Mouse (Mus musculus): Measurements from ENCODE around the gene Alkbh7.

Gene Alkbh7

DNA sequence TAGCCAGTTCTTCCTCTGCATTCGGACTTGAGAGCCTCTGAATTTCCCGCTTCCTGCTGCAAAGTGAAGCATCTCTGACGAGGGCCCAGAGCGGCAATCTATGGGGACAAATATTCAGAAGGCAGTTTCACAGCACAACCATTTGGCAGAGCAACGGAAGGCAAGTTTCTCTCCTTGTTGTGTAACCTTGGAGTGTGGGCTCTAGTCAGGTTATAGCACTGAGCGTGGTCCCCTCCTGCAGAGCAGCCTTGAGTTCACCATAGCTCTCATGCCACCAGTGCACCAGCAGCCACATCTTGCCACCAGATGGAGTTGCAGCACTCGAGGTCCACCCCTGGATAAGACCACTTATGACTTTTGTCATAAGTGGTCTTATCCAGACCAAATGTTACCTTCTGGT is 8.7 kb upstream of the Alkbh7 start:
- peak; percentile 45 for DNase-seq

DNA sequence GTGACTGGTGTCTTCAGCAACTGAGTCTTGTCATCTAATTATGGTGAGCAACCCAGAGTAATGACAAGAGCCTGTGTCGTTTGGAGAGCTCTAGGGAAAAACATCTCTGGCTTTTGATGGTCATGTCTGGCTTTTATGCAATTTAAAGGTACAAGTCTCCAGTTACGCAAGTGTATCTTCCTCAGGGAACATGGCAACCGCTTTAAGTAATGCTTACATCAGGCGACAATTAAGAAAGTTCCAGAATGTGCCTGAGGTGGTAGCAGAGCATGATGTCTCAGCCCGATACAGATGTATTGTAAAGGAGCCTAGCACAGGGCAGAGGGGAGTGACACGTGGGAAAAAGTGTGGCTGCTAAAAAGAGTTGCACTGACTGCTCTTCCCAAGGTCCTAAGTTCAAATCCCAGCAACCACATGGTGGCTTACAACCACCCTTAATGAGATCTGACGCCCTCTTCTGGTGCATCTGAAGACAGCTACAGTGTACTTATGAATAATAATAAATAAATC is 8.2 kb upstream of the Alkbh7 start:
- DNase-seq = peak; percentile 48

DNA sequence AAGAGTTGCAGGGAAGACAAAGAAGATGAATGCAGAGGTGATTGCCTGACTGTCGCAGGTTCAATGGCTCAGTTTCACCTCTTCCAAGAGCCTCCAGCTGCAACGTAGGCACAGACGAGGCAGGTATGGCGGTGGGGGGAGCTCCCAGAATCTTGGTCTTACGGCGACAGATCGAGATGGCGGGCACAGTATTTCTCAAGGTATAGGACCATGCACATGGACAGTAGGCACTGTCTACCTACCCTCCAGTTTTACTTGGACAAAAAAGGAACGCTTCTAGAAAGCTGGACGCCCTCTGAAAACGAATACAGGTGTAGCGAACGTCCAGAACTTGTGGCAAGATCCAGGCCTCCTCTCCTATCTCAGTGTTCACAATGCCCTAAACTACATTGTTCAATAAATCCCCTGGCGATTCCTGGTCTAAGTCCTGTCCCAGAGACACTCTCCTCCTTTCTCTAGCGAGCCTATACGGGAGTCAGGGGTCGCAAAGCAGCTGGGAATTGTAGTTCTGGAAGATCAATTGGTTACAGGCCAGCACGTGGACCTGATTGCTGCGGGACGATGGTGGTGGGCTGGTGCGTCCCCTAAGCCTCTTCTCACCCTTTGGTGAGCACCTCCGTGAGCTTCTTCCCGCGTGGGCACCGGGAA is 7.5 kb upstream of the Alkbh7 start:
- DNase-seq = peak; percentile 64

DNA sequence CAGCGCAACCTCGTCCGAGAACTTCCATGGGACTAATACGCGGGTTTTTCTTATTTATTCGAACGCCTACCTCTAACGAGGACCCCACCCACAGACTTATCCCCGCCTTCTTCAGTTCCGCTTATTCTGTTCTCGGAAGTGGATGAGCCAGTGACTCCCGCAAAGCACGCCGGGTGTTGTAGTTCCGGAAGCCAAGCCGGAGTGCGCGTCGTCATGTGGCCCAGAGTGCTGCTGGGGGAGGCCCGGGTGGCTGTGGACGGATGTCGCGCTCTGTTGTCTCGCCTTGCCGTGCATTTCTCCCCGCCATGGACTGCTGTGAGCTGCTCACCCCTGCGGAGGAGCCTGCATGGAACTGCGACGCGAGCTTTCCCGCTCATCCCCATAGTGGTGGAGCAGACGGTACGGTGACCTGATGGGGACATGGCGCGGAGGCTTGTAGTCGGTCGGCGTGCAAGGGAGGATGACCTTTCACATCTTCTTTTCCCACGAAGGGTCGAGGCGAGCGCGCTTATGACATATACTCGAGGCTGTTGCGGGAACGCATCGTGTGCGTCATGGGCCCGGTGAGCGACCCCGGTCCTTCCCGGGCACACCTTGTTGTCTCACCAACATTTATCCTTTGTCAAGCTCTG is 6.9 kb upstream of the Alkbh7 start, which contains the start of gene Clpp:
Gene Clpp, plus strand, starts transcription at position 191 of the 632 bp plus-strand sequence.
- peak; percentile 95 for DNase-seq

DNA sequence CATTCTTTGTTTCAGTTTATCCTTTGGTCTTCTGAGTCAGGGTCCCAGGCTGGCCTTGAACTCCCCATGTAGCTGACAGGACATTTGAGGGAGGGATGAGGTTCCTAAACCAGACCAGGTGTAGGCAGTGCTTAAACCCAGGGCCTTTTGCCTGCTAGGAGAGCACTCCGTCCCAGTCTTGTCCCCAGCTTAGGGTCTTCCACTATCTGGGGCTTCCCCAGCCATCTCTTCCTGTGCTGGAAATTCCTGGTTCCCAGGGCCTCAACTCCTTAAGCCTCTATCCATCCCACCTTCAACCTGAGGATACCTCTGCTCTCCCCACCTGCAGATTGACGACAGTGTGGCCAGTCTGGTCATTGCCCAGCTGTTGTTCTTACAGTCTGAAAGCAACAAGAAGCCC is 6.2 kb upstream of the Alkbh7 start:
- peak; percentile 30 for DNase-seq

DNA sequence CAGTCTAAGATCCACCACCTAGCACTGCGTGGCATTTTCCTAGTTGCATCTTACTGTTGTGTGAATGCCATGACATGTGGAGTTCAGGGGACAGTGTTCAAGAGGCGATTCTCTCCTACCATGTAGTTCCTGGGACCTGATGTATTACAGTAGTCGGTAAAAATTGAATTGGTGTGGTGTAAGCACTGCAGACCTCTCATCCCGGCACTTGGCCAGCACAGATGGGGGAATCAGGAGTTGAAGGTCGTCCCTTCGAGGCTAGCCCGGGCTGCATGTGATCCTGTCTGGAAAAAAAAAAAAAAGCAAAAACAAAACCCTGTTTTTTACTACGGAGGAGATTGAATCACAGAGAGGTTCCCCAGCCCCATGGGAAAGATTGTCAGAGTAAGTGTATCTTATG is 2.1 kb upstream of the Alkbh7 start:
- no peak for DNase-seq

DNA sequence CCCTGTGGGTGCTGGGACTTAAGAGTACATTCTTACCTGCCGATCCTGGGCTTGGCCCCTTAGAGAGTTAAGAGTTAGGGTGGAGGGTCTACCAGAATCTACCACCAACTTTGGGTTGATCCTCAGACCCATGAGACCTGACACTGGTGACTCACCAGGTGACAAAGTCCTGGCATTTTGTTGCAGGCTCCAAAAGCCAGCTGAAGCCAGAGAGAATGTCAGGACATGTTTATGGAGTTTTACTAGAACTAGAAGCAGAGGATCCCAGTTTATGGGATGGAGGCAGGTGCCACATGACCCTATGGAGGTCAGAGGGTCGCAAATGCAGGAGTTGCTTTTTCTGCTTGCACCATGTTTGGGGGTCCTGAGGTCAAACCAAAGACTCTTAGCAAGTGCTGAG is 633 bp upstream of the Alkbh7 start:
- peak; percentile 41 for DNase-seq

DNA sequence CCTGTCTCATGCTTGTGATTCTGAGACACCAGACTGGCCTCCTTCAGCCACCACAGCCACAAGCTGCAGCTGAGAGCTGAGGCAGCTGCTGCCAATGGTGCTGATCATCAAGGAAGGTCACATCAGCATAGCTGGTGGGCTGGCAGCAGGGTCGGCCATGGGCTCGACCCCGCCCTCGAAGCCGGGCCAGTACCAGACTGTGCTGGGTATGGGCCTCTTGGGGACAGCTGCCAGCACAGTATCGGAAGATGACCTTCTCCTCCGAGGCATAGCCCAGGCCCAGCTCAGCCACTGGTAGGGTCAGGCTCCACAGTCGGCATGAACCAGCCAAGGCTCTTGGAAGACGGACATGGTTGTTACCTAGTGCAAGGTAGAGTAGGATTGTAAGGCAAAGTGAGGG is 2.3 kb downstream of the Alkbh7 start:
- DNase-seq = no peak

DNA sequence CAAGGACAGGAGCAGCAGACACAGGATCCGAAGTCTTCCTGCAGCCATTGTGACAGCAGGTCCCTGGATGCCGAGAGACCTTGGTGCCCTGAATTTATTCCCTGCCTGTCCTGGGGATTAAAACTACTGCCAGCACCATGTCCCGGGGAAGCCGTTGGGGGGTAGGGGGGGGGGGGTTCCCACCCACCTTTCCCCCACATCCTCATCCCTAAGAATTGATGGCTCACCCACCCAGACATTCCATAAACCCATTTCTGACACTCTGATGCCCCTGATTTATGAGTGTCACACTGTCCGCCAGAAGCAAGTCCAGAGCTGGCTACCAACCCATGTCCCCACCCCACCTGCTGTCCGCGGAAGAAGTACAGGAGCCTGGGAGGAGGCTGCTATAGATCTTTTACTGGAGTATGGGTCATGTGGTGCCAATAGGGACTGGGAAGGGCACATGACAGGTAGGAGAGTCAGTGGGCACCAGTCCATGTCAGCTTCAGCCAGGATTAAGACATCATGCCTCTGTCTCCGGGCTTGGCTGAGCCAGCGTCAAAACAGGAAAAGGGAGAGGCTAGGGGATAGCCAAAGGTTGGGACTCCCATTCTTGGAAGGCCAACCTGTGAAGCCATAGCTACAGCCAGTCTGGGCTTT is 3.0 kb downstream of the Alkbh7 start, which contains the start of gene Pspn:
Gene Pspn, minus strand, starts transcription at position 51 of the 642 bp plus-strand sequence.
- peak; percentile 39 for DNase-seq

DNA sequence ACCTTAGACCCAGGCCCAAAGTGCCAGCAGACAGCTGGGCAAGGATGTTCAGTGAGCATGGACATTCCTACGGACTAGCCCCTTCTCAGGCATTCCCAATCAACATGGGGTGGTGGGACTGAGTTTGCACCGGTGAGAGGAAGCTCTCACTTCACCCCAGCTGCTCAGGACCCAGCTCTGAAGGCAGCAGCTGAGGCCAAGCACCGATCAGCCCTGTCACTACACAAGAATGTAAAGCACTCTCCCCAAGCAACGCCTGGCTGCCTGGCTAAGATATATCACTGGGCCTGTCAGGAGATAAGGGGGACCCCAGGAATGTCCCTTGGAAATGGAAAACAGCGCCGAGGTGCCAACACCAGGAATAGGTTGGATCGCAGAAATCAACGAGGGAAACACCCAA is 4.1 kb downstream of the Alkbh7 start:
- DNase-seq = no peak

DNA sequence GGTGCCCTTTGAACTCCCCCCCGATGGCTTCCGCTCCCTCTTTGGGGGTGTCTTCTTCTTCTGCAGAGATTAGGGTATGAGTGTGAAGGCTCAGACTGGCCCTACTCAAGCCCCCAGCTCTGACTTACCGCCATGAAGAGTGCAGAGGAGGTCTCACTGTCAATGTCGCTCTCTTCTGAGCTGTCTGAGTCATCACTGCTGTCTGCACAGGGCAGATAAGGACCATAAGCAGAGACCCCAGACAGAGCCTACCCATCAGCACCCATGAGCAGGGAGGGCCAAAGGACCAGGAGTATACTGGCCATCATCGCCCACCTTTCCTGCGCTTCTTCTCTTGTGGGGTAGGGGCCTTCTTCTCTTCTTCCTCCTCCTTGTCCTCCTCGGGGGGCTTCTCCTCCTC is 6.9 kb downstream of the Alkbh7 start:
- DNase-seq = no peak

DNA sequence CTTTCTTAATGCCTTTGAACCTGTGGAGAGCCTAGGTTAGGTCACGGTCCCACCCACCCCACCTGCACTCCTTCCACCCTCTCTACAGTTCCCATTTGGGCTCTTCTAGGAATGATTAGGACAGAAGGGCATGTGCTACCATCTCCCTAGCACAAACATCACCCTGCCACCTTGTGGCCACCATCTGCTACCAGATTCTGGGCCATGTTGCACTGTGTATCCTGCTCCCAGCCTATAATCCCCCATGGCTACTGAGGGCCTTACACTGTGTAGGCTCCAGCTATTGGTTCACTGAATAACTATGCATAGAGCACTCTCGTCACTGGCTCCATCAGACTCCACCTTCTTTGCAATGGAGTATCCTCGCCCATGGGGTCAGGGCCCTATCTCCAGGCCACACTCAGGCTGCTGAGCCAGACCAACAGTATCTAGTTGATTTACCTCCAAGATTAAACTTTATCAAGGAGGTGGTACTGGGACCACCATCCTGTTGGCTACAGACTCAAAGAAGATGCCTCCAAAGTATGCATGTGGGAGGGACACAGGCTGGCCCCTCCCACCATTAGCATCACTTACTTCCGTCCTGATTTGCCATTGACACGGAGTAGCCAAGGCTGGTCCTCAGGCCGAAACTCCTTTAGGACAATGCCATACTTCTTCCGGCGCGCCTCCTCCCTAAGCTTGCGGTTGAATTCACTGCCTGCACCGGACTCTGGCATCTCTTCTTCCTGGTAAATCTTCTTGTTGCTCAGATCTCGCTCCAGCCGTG is 10.2 kb downstream of the Alkbh7 start:
- DNase-seq = no peak

DNA sequence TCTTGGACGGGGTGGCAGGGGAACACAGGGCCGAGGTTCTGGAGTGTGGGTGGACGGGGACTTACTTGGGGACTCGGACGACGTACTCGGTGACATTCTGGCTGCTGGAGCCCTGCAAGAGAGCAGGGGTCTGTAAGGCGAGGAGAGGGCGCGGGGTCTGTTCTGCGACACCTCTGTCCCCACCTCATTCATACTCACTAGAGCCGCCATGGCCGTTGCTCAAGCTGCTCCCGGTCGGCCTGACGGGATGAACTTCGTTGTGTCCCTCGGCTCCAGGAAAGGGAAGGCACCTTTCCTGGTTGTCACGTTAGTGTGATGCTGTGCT is 13.7 kb downstream of the Alkbh7 start:
- DNase-seq = no peak

DNA sequence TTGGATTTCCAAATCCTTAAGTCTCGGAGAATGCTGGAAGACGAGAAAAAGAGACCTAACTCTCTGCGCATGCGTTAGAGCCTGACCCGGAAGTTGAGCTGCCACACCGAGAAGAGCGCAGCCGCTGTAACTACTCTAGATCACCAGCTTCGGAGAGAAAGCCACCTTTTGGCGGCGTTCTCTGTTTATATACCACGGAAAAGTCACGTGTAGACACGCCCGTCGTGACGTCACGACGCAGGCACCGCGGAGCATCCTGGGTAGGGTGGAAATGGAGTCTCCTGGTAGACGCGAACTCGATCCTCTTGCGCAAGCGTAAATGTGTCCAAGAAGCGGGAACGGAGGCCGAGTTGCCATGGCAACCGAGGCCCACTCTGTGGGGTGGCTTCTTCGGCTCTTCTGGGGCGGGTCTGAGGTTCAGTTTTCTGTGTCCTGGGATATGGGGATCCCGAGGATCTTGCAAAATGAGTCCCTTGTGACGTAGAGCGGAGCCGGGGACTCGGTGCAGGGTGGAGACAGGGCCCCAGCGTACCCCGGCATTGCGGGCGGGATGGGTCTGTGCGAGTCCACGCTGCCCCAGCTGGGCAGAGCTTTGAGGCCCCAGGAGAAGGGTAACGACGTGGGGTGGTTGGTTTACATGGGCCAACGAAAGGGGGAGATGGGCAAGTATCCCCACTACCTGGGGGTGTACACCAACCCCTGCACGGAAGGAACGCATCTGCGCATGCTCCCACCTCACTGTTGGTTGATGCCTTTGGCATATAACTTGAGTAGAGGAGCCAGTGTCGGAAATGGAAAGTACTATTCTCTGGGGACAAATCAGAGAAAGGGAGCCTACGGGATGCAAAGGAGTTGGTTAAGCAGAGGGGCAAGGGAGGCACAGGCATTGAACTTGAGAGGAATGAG is 14.3 kb downstream of the Alkbh7 start, which contains the start of the genes Gtf2f1 and Gm17949:
Gene Gtf2f1, minus strand, starts transcription at position 53 of the 906 bp plus-strand sequence.
Gene Gm17949, plus strand, starts transcription at position 234 of the 906 bp plus-strand sequence.
- DNase-seq = peak; percentile 96

DNA sequence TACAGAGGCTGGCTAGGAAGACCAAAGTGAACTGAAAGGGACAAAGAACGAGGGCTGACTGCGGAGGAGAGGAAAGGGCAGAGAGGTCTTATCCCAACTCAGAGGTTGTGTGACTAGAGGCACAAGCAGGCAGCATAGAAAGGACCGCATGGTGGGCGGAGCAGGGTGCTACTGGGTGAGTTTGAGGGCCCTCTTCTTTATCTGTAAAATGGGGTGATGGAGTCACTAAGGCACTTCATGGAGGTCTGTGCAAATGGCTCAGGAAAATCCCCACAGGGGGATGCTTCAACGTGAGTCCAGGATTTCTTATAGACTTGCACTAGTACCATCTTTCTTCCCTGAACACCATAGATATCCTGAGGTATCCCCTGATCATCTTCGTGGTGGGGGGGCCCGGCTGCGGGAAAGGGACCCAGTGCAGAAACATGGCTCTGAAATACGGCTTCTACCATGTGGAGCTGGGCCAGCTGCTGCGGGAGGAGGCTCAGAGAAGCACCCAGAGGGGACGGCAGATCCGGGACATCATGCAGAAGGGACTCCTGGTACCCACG is 15.2 kb downstream of the Alkbh7 start:
- peak; percentile 71 for DNase-seq

DNA sequence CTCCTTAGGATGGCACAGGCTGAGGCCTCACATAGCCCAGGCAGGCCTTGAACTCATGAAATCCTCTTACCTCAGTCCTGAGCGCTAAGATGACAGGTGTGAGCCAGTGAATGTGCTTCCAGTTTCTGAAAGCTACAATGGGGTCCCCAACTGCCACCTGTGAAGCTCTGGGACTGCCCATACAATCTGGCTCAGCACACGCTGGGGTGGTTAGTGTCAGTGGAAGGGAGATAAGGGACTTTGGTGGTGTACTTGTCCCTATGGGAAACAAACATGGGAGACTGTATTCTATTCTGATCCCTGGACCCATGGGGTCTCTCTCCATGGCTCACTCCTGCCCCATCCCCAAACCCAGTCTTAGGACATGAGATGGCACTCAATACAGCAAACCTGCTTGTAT is 22.6 kb downstream of the Alkbh7 start:
- no peak for DNase-seq

DNA sequence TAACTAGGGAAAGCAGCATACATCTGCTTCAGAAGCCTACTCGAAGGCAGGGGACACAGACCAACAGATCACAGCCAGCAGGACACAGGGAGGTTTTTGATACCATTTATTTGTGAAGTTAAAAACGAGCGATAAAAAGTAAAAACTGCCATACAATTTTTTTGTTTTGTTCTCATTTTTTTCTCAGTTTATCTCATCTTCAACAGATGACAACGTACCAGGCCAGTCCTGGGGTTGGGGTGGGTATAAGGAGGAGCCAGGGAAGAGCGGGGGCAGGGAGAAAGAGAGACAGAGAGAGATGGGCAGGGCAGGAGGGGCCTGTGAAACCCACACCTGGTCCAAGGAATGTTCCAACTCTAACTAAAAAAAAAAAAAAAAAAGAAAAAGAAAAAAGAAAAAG is 23.8 kb downstream of the Alkbh7 start:
- no peak for DNase-seq

DNA sequence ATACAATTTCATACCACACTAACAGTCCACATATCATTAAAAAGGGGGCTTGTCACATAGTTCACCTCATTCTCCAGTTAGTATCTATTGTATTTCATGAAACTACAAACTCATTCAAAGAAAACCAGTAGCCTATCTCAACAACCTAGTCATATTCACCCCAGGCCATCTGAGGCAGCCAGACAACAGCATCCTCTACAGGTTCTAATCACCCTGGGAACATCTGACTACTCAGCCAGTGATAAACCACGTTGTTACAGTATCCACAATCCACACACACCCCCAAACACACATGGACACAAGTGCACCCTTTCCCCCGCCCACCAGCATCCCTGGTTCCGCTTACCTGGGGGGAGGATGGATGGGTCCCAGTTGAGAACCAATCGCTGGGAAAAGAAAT is 30.3 kb downstream of the Alkbh7 start:
- DNase-seq = no peak

DNA sequence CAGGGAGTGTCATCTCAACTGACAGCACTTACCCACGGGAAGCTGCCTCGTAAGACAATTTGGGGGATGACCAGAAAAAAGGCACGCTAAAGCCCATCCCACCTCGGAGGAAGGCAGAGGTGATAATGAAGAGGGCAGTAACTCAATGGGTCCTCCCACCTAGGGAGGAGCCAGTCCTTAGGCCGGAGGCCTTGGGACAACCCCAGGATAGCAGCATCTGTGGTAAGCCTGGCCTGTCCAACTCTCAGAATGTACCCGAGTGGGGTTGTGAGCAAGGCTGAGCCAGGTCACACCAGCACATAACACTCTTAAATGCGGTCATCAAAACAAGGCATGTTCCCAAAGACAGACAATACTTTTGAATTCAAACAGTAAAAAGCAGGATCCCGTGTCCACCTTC is 32.6 kb downstream of the Alkbh7 start:
- peak; percentile 49 for DNase-seq

DNA sequence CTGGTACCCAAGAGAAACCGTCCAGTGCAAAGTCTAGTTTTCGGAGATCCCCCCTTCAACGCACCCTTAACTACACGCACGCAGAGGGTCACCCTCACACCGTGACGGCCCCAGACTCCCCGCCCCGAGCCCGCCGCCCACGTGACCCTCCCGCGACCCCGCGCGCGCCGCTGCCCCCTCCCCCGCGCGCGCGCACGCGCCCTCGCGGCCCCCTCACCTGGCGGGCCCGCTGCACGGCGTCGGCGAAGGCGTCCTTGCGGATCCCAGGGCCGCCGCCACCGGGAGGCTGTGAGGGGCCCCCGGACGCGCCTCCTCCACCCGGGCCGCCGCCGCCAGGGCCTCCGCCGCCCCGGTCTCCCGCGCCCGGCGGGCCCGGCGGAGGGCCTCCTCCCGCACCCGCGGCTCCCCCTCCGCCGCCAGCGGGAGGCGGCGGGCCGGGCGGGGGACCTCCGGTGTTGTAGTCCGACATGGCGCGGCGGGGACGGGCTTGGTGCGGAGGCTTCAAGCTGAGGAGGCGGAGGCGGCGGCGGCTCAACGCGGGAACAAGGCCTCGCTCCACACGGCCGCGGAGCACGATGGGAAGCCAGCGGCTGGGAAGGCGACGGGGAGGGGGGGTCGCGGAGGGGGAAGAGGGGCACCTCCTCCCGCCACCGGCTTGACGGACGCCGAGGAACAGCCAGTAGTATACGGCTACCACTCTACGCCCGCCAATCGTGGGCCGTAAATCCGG is 34.0 kb downstream of the Alkbh7 start, which contains the start of gene Khsrp:
Gene Khsrp, minus strand, starts transcription at position 592 of the 730 bp plus-strand sequence.
- DNase-seq = no peak
